Mouse (Mus musculus): Measurements from ENCODE around the gene Dhrs11. TPM values are rescaled to one million over a fixed set of nuclear protein-coding genes. Genes with fewer than 3 reads are reported as not detected.

The Dhrs11 gene
- polyA plus RNA-seq (2017; shearing (Covaris generic)) = 24.4 TPM

GRCm38 (mm10) chr11:84828516-84829399, at the start of gene Dhrs11:
Gene Dhrs11, minus strand, starts transcription at chr11:84828994.

GRCm38 (mm10) chr11:84870337-84871043, 41.7 kb upstream of the Dhrs11 start, which contains the start of gene Ggnbp2:
Gene Ggnbp2, minus strand, starts transcription at chr11:84870817.

GRCm38 (mm10) chr11:84818961-84819692, 9.7 kb downstream of the Dhrs11 start, which contains the start of gene Mrm1:
Gene Mrm1, minus strand, starts transcription at chr11:84819515.

Other genes with a start within 250 kb of the Dhrs11 start
- gene Mrm1, start 9.5 kb downstream of the Dhrs11 start, polyA plus RNA-seq (2017; shearing (Covaris generic)) = 28.4 TPM
- 182 TPM for gene Ggnbp2, start 41.8 kb upstream of the Dhrs11 start, polyA plus RNA-seq (2017; shearing (Covaris generic))
- gene Myo19, start 51.2 kb upstream of the Dhrs11 start, polyA plus RNA-seq (2017; shearing (Covaris generic)) = 4.6 TPM
- 5.0 TPM for gene Pigw, start 51.3 kb upstream of the Dhrs11 start, polyA plus RNA-seq (2017; shearing (Covaris generic))
- 31.3 TPM for gene Znhit3, start 87.4 kb upstream of the Dhrs11 start, polyA plus RNA-seq (2017; shearing (Covaris generic))
- gene Car4, start 128.8 kb upstream of the Dhrs11 start, polyA plus RNA-seq (2017; shearing (Covaris generic)) = not detected

Measured in CD4-positive, CD25-positive, alpha-beta regulatory T cell (primary cell).